Mouse (Mus musculus) C2C12 (cell line): ENCODE results near the gene Ampd1. TPM values are rescaled to one million over a fixed set of nuclear protein-coding genes. Genes with fewer than 3 reads are reported as not detected.
A peak's percentile ranks its signal among the peaks of the same experiment; 100 is the strongest.

Experiments used
- H3K27me3 ChIP-seq: one replicate; pipeline ENCODE4 v1.6.1; 2011; ENCODE audit not compliant: control insufficient read depth, insufficient read depth, insufficient read length
- H3K36me3 ChIP-seq: one replicate; pipeline ENCODE4 v1.6.1; 2011; ENCODE audit not compliant: control insufficient read depth, insufficient read depth
- H3K4me3 ChIP-seq: one replicate; pipeline ENCODE4 v1.5.1; 2011; ENCODE audit warnings: mild to moderate bottlenecking, control low read depth; ENCODE audit not compliant: poor library complexity, insufficient read depth, severe bottlenecking
- H3K79me2 ChIP-seq: one replicate; pipeline ENCODE4 v1.6.1; 2011; ENCODE audit not compliant: control insufficient read depth, insufficient read depth
- H3K79me3 ChIP-seq: one replicate; pipeline ENCODE4 v1.6.1; 2011; ENCODE audit warnings: low read depth, control low read depth
- H3ac ChIP-seq: one replicate; pipeline ENCODE3; 2011; ENCODE audit warnings: low read depth; ENCODE audit not compliant: control insufficient read depth, insufficient read length
- CEBPB ChIP-seq: IDR thresholded peaks from one replicate; pipeline ENCODE4 v1.6.1; 2011; ENCODE audit warnings: low read depth, mild to moderate bottlenecking, control low read depth, moderate library complexity
- CTCF ChIP-seq: IDR thresholded peaks from one replicate; pipeline ENCODE4 v1.5.1; 2011; ENCODE audit not compliant: control insufficient read depth, insufficient read depth, insufficient read length
- FOSL1 ChIP-seq: IDR thresholded peaks from one replicate; pipeline ENCODE4 v1.8.0; 2011; ENCODE audit warnings: mild to moderate bottlenecking, low read length; ENCODE audit not compliant: poor library complexity, insufficient read depth, severe bottlenecking
- MAX ChIP-seq: IDR thresholded peaks from one replicate; pipeline ENCODE4 v1.6.1; 2011; ENCODE audit warnings: mild to moderate bottlenecking, control low read depth
- MYOD1 ChIP-seq: IDR thresholded peaks from one replicate; pipeline ENCODE4 v1.6.1; 2011; ENCODE audit warnings: low read depth; ENCODE audit not compliant: control insufficient read depth, insufficient read length
- MYOG ChIP-seq: IDR thresholded peaks from one replicate; pipeline ENCODE4 v1.6.1; 2011; ENCODE audit not compliant: control insufficient read depth, insufficient read length; ENCODE audit errors: extremely low read depth
- USF1 ChIP-seq: IDR thresholded peaks from one replicate; pipeline ENCODE4 v1.6.1; 2011; ENCODE audit warnings: low read depth, mild to moderate bottlenecking, control low read depth, moderate library complexity
- polyA plus RNA-seq: library from polyadenylated mRNA; unstranded; fragments of >200 nt; fragmentation: generic; extraction: Trizol; gene quantifications from one replicate; pipeline ENCODE4 v1.2.1, GENCODE M21; 2012; ENCODE audit warnings: missing spikeins

Ampd1 gene
- polyA plus RNA-seq, 1 experiment = 0.18 TPM

GRCm38 (mm10) chr3:103076476-103076875, 2.7 kb downstream of the Ampd1 start:
- no peak for TF ChIP-seq USF1
- no peak for TF ChIP-seq CTCF
- TF ChIP-seq MYOD1 = no peak
- TF ChIP-seq MYOG = no peak
- TF ChIP-seq FOSL1 = no peak
- no peak for TF ChIP-seq CEBPB
- no peak for TF ChIP-seq MAX
- no peaks in the 10 kb centered on the region for H3K79me2 ChIP-seq

GRCm38 (mm10) chr3:103079301-103079700, 5.5 kb downstream of the Ampd1 start:
- Histone ChIP-seq H3K79me2 (no peaks in the 10 kb centered on the region), H3K79me3 (no peaks in the 10 kb centered on the region), H3K27me3 (no peaks in the 10 kb centered on the region), H3K4me3 (no peak overlapping the region), H3K36me3 (no peaks in the 10 kb centered on the region), H3ac (no peak overlapping the region)
- TF ChIP-seq MAX = no peak
- TF ChIP-seq USF1 = no peak
- TF ChIP-seq MYOD1 = no peak
- TF ChIP-seq MYOG = no peak
- no peak for TF ChIP-seq CEBPB
- TF ChIP-seq FOSL1 = no peak
- TF ChIP-seq CTCF = no peak

More at GRCm38 (mm10) chr3:103076476-103076875, 2.7 kb downstream of the Ampd1 start:
- H3K27me3 ChIP-seq = no peaks in the 10 kb centered on the region
- H3ac ChIP-seq = no peak overlapping the region
- no peaks in the 10 kb centered on the region for H3K79me3 ChIP-seq
- no peaks in the 10 kb centered on the region for H3K36me3 ChIP-seq
- no peak overlapping the region for H3K4me3 ChIP-seq

- Histone ChIP-seq H3K27me3 (no peaks in the 10 kb centered on the region), H3K4me3 (no peak overlapping the region), H3K36me3 (no peaks in the 10 kb centered on the region), H3K79me2 (no peaks in the 10 kb centered on the region), H3ac (no peak overlapping the region), H3K79me3 (no peaks in the 10 kb centered on the region)
- TF ChIP-seq MYOG (no peak), MAX (no peak), CEBPB (peak; percentile 26)
These were observed 7.2 kb downstream of the Ampd1 start for GRCm38 (mm10) chr3:103081051-103081450.

DNA sequence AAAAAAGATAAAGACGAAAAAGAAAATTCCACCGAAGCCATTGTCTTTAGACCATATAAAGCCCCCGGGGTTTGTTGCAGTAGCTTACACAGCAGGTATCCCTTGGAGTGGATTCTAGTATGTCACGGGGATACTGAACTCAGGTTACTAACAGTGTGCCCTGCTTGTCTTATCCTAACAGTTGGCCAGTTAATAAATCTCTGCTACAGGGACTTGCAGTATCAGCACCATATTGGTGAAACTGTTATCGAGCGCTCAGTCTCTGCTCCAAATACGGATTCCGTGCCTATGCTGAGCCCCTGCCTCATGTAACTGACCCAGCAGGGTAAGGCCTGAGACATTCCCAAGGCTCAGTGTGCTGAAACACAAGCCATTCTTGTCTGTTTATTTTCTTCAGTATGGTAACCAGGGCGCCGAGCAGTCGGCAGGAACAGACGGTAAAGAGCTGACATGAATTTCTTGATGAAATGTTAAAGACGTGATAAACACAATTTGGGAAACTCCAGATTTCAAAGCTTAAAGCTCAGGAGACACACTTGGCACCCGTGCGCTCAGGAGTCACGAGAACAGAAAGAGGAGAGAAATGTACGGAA, 8.1 kb downstream of the Ampd1 start:
- no peak overlapping the region for H3K4me3 ChIP-seq
- TF ChIP-seq MAX (no peak), CEBPB (no peak), MYOG (no peak), USF1 (no peak), CTCF (no peak), FOSL1 (no peak), MYOD1 (no peak)

DNA sequence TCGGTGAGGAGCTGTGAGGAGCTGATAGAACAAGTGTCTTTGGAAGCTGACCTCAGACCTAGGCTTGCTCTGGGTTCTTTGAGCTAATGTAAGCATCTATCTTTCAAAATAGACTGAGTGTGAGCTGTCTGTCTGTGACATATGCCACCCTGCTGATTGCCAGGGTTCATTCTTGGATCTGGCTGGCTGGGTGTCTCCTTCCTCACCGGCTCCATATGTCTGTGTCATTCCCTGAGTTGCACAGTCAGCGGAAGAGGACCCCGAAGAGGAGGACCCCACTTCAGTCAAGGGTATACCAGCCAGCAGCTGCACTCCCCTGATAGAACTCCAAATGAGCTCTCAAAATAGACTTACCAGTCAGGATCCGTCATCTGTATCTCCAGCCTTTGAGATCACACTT, 8.9 kb downstream of the Ampd1 start:
- TF ChIP-seq CEBPB (no peak), CTCF (no peak), MAX (no peak), USF1 (no peak), MYOD1 (no peak), FOSL1 (no peak), MYOG (no peak)
- H3K36me3 ChIP-seq = no peaks in the 10 kb centered on the region
- H3K27me3 ChIP-seq = no peaks in the 10 kb centered on the region
- H3ac ChIP-seq = no peak overlapping the region
- H3K79me2 ChIP-seq = no peaks in the 10 kb centered on the region
- H3K79me3 ChIP-seq = no peaks in the 10 kb centered on the region
- no peak overlapping the region for H3K4me3 ChIP-seq

More for the DNA sequence above, 8.1 kb downstream of the Ampd1 start:
- no peaks in the 10 kb centered on the region for H3K79me2 ChIP-seq
- no peak overlapping the region for H3ac ChIP-seq
- H3K36me3 ChIP-seq = no peaks in the 10 kb centered on the region
- no peaks in the 10 kb centered on the region for H3K79me3 ChIP-seq
- H3K27me3 ChIP-seq = no peaks in the 10 kb centered on the region

GRCm38 (mm10) chr3:103085986-103086385, 12.2 kb downstream of the Ampd1 start:
- no peaks in the 10 kb centered on the region for H3K79me2 ChIP-seq
- H3K4me3 ChIP-seq = no peak overlapping the region
- H3K36me3 ChIP-seq = no peaks in the 10 kb centered on the region
- H3ac ChIP-seq = no peak overlapping the region
- H3K27me3 ChIP-seq = no peaks in the 10 kb centered on the region
- no peak for TF ChIP-seq MAX
- TF ChIP-seq MYOD1 = no peak
- TF ChIP-seq CTCF = no peak
- no peak for TF ChIP-seq FOSL1
- no peak for TF ChIP-seq MYOG
- TF ChIP-seq USF1 = no peak
- TF ChIP-seq CEBPB = no peak
- H3K79me3 ChIP-seq = no peaks in the 10 kb centered on the region
